Mouse (Mus musculus) liver, adult (tissue): ENCODE measurements around the gene Wapl.

ENCODE experiments used
- GATA4 ChIP-seq: IDR thresholded peaks from 2 replicates; pipeline ENCODE4 v1.6.1; 2014; ENCODE audit warnings: mild to moderate bottlenecking, low read length; ENCODE audit not compliant: insufficient replicate concordance

Gene Wapl

GRCm38 (mm10) chr14:34793406-34794037, 119.8 kb downstream of the Wapl start:
- no peak for TF ChIP-seq GATA4
